Mouse (Mus musculus) cerebellum, adult 2 months (tissue): Measurements from ENCODE around the gene Fscn3.

Experiments
- CTCF ChIP-seq: fragments of 200-500 bp; IDR thresholded peaks from 2 replicates; pipeline ENCODE4 v1.5.1; 2011; ENCODE audit warnings: low read depth, mild to moderate bottlenecking, control low read depth, low read length, moderate library complexity, borderline replicate concordance; ENCODE audit not compliant: insufficient read depth
- POLR2A ChIP-seq: fragments of 200-500 bp; IDR thresholded peaks from 2 replicates; pipeline ENCODE4 v1.6.1; 2011; ENCODE audit warnings: low read length, control low read depth, borderline replicate concordance; ENCODE audit not compliant: insufficient read depth

- no peak for TF ChIP-seq CTCF
- TF ChIP-seq POLR2A: no peak
Measured at GRCm38 (mm10) chr6:28411236-28411635, 16.4 kb upstream of the Fscn3 start.
